Mouse (Mus musculus) cerebellum, adult 2 months (tissue): Measurements from ENCODE around the gene Nxpe5.

ENCODE experiments used
- CTCF ChIP-seq: fragments of 200-500 bp; IDR thresholded peaks from 2 replicates; pipeline ENCODE4 v1.5.1; 2011; ENCODE audit warnings: low read depth, mild to moderate bottlenecking, control low read depth, low read length, moderate library complexity, borderline replicate concordance; ENCODE audit not compliant: insufficient read depth
- POLR2A ChIP-seq: fragments of 200-500 bp; IDR thresholded peaks from 2 replicates; pipeline ENCODE4 v1.6.1; 2011; ENCODE audit warnings: low read length, control low read depth, borderline replicate concordance; ENCODE audit not compliant: insufficient read depth

GRCm38 (mm10) chr5:138255353-138256093 lies 29.8 kb downstream of the Nxpe5 start, which contains the start of gene Lamtor4:
- peak; percentile 38; the same call in 1 of the 2 replicates for TF ChIP-seq CTCF
- TF ChIP-seq POLR2A: peak; percentile 94
